Mouse (Mus musculus) heart, adult 2 months (tissue): ENCODE results near the gene Plet1. TPM values are rescaled to one million over a fixed set of nuclear protein-coding genes. Genes with fewer than 3 reads are reported as not detected.

Experiments used
- DNase-seq, 2 experiments: peaks; one replicate each; pipeline ENCODE4 v3.0.0; 2021
- H3K27ac ChIP-seq: fragments of 200-600 bp; 2 replicates; pipeline ENCODE4 v1.8.1; 2022
- H3K27me3 ChIP-seq: fragments of 200-500 bp; 2 replicates; pipeline ENCODE4 v1.6.1; 2012; ENCODE audit warnings: mild to moderate bottlenecking, low read length, inconsistent platforms, mixed read lengths; ENCODE audit not compliant: control insufficient read depth, insufficient read depth
- H3K36me3 ChIP-seq: fragments of 200-500 bp; 2 replicates; pipeline ENCODE4 v1.6.1; 2012; ENCODE audit warnings: low read length, inconsistent platforms; ENCODE audit not compliant: control insufficient read depth, insufficient read depth
- H3K4me1 ChIP-seq: fragments of 200-500 bp; 2 replicates; pipeline ENCODE4 v1.6.1; 2011; ENCODE audit warnings: low read length; ENCODE audit not compliant: control insufficient read depth, insufficient read depth
- H3K4me3 ChIP-seq: fragments of 200-600 bp; 2 replicates; pipeline ENCODE4 v1.8.1; 2022
- H3K79me2 ChIP-seq: fragments of 200-500 bp; replicated peaks from 2 replicates; pipeline ENCODE4 v1.6.1; 2012; ENCODE audit warnings: mild to moderate bottlenecking, inconsistent platforms, low read length, moderate library complexity, mixed read lengths; ENCODE audit not compliant: control insufficient read depth, insufficient read depth
- H3K9ac ChIP-seq: fragments of 200-500 bp; 2 replicates; pipeline ENCODE4 v1.6.1; 2012; ENCODE audit warnings: low read depth, mild to moderate bottlenecking, control low read depth, inconsistent platforms, low read length, mixed read lengths
- CTCF ChIP-seq: fragments of 200-600 bp; IDR thresholded peaks from 2 replicates; pipeline ENCODE4 v1.8.1; 2022; ENCODE audit warnings: antibody characterized with exemption, mild to moderate bottlenecking, moderate library complexity
- EP300 ChIP-seq: fragments of 200-500 bp; IDR thresholded peaks from 2 replicates; pipeline ENCODE4 v1.6.1; 2011; ENCODE audit warnings: low read depth, low read length, control low read depth; ENCODE audit not compliant: insufficient read depth
- POLR2A ChIP-seq: fragments of 200-500 bp; IDR thresholded peaks from 2 replicates; pipeline ENCODE4 v1.6.1; 2011; ENCODE audit warnings: mild to moderate bottlenecking, low read depth, low read length, control low read depth; ENCODE audit not compliant: insufficient read depth
- WGBS: fragments of 180-500 bp; shearing (Covaris S2); methylation state at CpG from one replicate; pipeline ENCODE4 v1.1.7; 2018; 5-methylcytosine and 5-hydroxymethylcytosine counted together
- intact Hi-C: fragments of 180-260 bp; cut with DNase I; formaldehyde crosslinking; loops from one replicate; pipeline ENCODE4 v1.15.1; 2025
- polyA plus RNA-seq: library from polyadenylated mRNA; depleted of rRNA; stranded (reverse); fragments of >200 nt; gene quantifications from 2 replicates; pipeline ENCODE4 v1.2.3, GENCODE M21; 2012
- total RNA-seq, 2 experiments: library from RNA; stranded (reverse); gene quantifications; 2 replicates each; pipeline ENCODE4 v1.2.3; 2021

The Plet1 gene
- total and polyA plus RNA-seq, 3 experiments, result 0.82 to 4.0 (median 2.0) TPM

DNA sequence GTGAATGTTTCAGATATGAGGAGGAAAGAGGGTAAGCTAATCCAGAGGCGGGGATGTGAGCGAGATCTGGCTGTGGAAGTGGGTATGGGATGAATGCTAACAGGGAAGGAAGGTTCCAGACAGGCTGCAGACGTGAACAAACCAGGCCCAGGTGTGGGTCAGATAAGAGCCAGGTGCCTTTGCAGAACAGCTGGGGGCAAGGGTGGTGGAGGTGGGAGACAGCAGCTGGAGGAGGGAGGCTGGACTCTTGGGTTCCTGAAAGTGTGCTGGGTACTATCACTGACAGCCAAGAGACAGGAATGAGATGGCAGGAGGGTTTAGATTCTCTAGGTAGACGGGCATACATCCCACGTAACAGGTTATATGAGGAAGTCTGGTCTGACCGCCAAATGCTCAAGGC lies 2.8 kb downstream of the Plet1 start:
- Histone ChIP-seq H3K4me1 (peaks cover 2% of the 10 kb centered on the region; the same call in 1 of the 2 replicates), H3K4me3 (no peak overlapping the region), H3K27me3 (no peaks in the 10 kb centered on the region), H3K36me3 (no peaks in the 10 kb centered on the region), H3K9ac (no peak overlapping the region), H3K27ac (no peak overlapping the region), H3K79me2 (no peaks in the 10 kb centered on the region)
- TF ChIP-seq POLR2A (no peak), EP300 (no peak), CTCF (no peak)
- DNase-seq, result no peak
- 57% methylated on average over 6 of the region's 6 CpGs for WGBS
- intact Hi-C loops, result no loop called here

- H3K27me3 ChIP-seq, result no peaks in the 10 kb centered on the region
- no peak for DNase-seq
- no peaks in the 10 kb centered on the region for H3K79me2 ChIP-seq
- 54% methylated on average over 2 of the region's 2 CpGs for WGBS
- no peak overlapping the region for H3K27ac ChIP-seq
- H3K9ac ChIP-seq, result no peak overlapping the region
- intact Hi-C loops, result no loop called here
- no peak overlapping the region for H3K4me3 ChIP-seq
- peaks cover 2% of the 10 kb centered on the region; the same call in 1 of the 2 replicates for H3K4me1 ChIP-seq
- no peaks in the 10 kb centered on the region for H3K36me3 ChIP-seq
- TF ChIP-seq CTCF (no peak), EP300 (no peak), POLR2A (no peak)
These were observed 3.2 kb downstream of the Plet1 start for GRCm38 (mm10) chr9:50497536-50497935.

GRCm38 (mm10) chr9:50498815-50499214 lies 4.5 kb downstream of the Plet1 start:
- TF ChIP-seq POLR2A (no peak), EP300 (no peak), CTCF (no peak)
- intact Hi-C loops, result no loop called here
- Histone ChIP-seq H3K27me3 (no peaks in the 10 kb centered on the region), H3K27ac (no peak overlapping the region), H3K36me3 (no peaks in the 10 kb centered on the region), H3K9ac (no peak overlapping the region), H3K79me2 (no peaks in the 10 kb centered on the region), H3K4me3 (no peak overlapping the region), H3K4me1 (peaks cover 2% of the 10 kb centered on the region; the same call in 1 of the 2 replicates)
- no peak for DNase-seq
- WGBS, result 79% methylated on average over 16 of the region's 16 CpGs

DNA sequence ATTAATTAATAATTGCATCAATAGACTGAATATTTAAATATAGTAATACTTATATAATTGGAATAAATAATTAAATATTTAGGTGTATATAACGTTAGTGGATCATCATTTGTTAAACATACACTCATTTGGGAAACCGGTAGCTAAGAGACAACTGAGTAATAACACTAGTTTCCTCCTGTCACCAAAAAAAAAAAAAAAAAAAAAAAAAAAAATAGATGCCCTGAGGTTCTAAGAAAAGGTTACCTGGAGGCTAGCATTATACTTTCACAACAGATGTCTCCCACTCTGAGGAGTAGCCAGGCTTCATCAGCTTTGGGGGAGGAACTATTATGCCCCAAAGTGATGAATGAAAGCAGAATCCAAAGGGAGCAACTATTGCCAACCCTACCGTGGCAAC lies 5.5 kb downstream of the Plet1 start:
- Histone ChIP-seq H3K27ac (no peak overlapping the region), H3K79me2 (no peaks in the 10 kb centered on the region), H3K4me3 (no peak overlapping the region), H3K36me3 (no peaks in the 10 kb centered on the region), H3K9ac (no peak overlapping the region), H3K4me1 (peaks cover 2% of the 10 kb centered on the region; the same call in 1 of the 2 replicates), H3K27me3 (no peaks in the 10 kb centered on the region)
- WGBS, result 89% methylated on average over 3 of the region's 3 CpGs
- no peak for DNase-seq
- TF ChIP-seq POLR2A, result no peak
- no peak for TF ChIP-seq EP300
- no peak for TF ChIP-seq CTCF
- intact Hi-C loops, result no loop called here

- H3K9ac ChIP-seq, result no peak overlapping the region
- H3K4me3 ChIP-seq, result no peak overlapping the region
- intact Hi-C loops, result no loop called here
These were observed 6.2 kb downstream of the Plet1 start for GRCm38 (mm10) chr9:50500467-50500973.

DNA sequence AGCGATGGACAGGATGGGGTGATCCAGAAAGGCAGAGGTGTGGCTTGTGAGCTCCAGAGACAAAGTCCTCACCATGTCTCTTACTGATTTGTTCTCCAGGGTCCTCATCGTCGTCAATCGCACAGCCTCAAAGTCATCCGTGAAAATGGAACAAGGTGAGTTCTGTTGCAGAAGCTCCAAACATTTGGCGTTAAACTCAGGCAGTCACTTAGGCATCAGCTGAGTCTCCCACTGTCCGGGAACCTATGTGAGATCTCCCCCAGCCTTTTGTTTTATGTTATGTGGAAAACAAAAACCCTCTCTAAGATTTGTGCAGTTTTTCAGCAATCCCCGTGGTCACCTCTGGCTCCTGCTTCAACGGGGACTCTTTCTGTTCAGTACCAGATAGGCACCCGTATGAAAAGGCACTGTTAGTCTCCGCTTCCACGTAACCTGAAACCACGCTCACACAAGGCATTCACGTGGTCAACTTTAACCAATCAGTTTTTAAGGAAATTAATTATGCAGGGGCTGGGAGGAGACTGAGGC lies 6.7 kb downstream of the Plet1 start:
- WGBS, result 19% methylated on average over 14 of the region's 14 CpGs
- Histone ChIP-seq H3K4me1 (peaks cover 3% of the 10 kb centered on the region; the same call in 1 of the 2 replicates), H3K27ac (no peak overlapping the region), H3K9ac (peak overlapping the region; percentile 22), H3K4me3 (no peak overlapping the region), H3K27me3 (no peaks in the 10 kb centered on the region), H3K79me2 (no peaks in the 10 kb centered on the region), H3K36me3 (no peaks in the 10 kb centered on the region)
- no peak for DNase-seq
- TF ChIP-seq CTCF, result no peak
- no peak for TF ChIP-seq POLR2A
- no peak for TF ChIP-seq EP300
- intact Hi-C loops, result no loop called here

More at GRCm38 (mm10) chr9:50500467-50500973, 6.2 kb downstream of the Plet1 start:
- no peaks in the 10 kb centered on the region for H3K36me3 ChIP-seq
- H3K27ac ChIP-seq, result no peak overlapping the region
- no peaks in the 10 kb centered on the region for H3K79me2 ChIP-seq
- H3K4me1 ChIP-seq, result peaks cover 3% of the 10 kb centered on the region; the same call in 1 of the 2 replicates
- DNase-seq, result no peak
- TF ChIP-seq CTCF (no peak), POLR2A (no peak), EP300 (no peak)
- 58% methylated on average over 15 of the region's 15 CpGs for WGBS
- no peaks in the 10 kb centered on the region for H3K27me3 ChIP-seq
